Mouse (Mus musculus) olfactory bulb, adult 2 months (tissue): ENCODE results near the gene Dock2. TPM values are rescaled to one million over a fixed set of nuclear protein-coding genes. Genes with fewer than 3 reads are reported as not detected.

Experiments used
- H3K27ac ChIP-seq: fragments of 200-500 bp; 2 replicates; pipeline ENCODE4 v1.5.1; 2012; ENCODE audit warnings: low read depth, low read length; ENCODE audit not compliant: insufficient read depth
- H3K4me1 ChIP-seq: fragments of 200-500 bp; 2 replicates; pipeline ENCODE4 v1.6.1; 2012; ENCODE audit warnings: low read length; ENCODE audit not compliant: control insufficient read depth, insufficient read depth
- H3K4me3 ChIP-seq: fragments of 200-500 bp; 2 replicates; pipeline ENCODE4 v1.5.1; 2012; ENCODE audit warnings: mild to moderate bottlenecking, low read depth, low read length, moderate library complexity; ENCODE audit not compliant: insufficient read depth
- CTCF ChIP-seq: fragments of 200-500 bp; IDR thresholded peaks from 2 replicates; pipeline ENCODE4 v1.5.1; 2012; ENCODE audit warnings: low read depth, mild to moderate bottlenecking, low read length, moderate library complexity; ENCODE audit not compliant: insufficient read depth
- POLR2A ChIP-seq: fragments of 200-500 bp; IDR thresholded peaks from 2 replicates; pipeline ENCODE4 v1.6.1; 2012; ENCODE audit warnings: mild to moderate bottlenecking, low read depth, low read length, moderate library complexity; ENCODE audit not compliant: insufficient read depth
- WGBS: fragments of 180-500 bp; shearing (Covaris S2); methylation state at CpG from one replicate; pipeline ENCODE4 v1.1.7; 2018; 5-methylcytosine and 5-hydroxymethylcytosine counted together
- polyA plus RNA-seq: library from polyadenylated mRNA; stranded (reverse); fragments of >200 nt; gene quantifications from 2 replicates; pipeline ENCODE4 v1.2.4, GENCODE M21; 2012; ENCODE audit warnings: low replicate concordance; ENCODE audit not compliant: missing spikeins, insufficient read depth, insufficient read length

The Dock2 gene
- polyA plus RNA-seq, 1 experiment = not detected

DNA sequence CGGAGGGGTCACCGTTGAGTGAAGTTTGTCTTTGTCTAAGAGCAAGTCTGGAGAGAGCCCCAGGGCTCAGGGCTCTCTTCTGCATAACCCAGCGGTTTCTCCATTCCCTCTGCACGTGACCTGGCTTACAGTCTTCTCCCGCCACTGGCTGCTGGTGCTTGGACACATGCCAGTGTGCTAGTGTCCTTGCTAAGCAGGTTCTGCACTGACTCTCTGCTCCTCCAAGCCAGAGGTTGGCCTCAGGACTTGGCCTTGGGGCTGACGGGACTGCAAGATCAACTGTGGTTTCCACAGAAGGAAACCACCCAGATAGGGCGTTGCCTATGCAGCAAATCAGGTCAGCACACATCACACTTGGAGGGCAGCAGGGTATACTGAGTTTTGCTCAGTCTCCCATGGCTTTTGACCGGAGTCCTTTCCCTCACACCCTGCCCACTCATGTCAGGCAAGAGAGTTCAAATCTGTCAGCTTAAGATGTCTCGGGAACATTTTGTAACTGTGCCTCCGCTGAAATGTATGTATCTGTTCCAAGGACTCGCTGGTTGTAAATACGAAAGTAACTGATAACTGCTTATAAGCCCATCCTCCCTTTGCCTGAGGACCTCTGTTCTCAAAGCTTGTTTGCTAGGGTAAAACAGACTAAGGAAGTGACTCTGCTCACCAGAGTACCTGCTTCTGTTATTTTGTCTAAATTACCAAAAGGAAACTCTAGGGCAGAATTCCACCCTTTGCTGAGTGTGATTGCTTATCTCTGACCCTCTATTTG lies 12.3 kb downstream of the Dock2 start:
- Histone ChIP-seq H3K4me1 (peaks cover 5% of the 10 kb centered on the region; the same call in 1 of the 2 replicates), H3K27ac (no peak overlapping the region), H3K4me3 (no peak overlapping the region)
- WGBS = 78% methylated on average over 12 of the region's 12 CpGs
- no peak for TF ChIP-seq POLR2A
- TF ChIP-seq CTCF = no peak

DNA sequence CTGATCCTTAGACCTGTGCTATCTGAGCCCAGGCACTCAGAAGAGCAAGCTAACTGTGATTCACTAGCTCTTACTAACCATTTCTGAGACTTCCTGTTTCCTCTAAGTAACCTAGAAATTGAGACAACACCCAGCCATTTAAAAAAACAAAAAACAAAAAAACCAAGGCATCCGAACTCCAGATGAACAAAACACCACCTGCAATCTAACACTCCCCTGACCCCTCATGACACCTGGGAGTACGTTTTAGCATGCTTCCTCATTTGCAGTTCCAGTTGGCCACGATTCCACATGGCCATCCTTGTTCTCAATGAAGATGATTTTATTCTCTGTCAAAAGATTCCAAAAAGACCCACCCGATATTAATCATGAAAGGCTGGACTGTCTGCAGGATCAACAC lies 13.0 kb downstream of the Dock2 start:
- 0 out of 2 replicates have a peak, but pooled peaks cover 1% of the 10 kb centered on the region for H3K4me1 ChIP-seq
- WGBS = 76% methylated on average over 4 of the region's 4 CpGs
- TF ChIP-seq POLR2A = no peak
- H3K4me3 ChIP-seq = no peak overlapping the region
- no peak overlapping the region for H3K27ac ChIP-seq

DNA sequence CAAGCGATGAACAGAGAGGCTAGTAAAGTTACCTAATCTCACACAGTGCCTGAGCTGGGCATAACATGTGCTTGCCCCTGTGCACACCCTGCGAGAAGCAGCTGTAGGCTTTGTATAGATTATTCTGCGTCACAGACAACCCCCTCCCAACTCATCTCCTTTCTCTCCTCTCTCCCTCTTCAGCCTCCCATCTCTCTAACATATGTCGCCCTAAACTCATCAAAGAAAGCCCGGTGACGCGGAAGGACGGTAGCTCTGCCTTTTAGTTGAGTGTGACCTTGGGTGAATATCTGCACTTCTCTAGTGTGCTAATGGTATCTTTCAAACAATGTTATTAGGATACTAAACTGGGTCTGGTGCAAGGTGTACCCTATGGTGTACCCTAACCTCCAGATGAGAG lies 13.7 kb downstream of the Dock2 start:
- Histone ChIP-seq H3K27ac (no peak overlapping the region), H3K4me1 (no peaks in the 10 kb centered on the region), H3K4me3 (no peak overlapping the region)
- WGBS = 97% methylated on average over 8 of the region's 8 CpGs
- TF ChIP-seq POLR2A (no peak), CTCF (no peak)

DNA sequence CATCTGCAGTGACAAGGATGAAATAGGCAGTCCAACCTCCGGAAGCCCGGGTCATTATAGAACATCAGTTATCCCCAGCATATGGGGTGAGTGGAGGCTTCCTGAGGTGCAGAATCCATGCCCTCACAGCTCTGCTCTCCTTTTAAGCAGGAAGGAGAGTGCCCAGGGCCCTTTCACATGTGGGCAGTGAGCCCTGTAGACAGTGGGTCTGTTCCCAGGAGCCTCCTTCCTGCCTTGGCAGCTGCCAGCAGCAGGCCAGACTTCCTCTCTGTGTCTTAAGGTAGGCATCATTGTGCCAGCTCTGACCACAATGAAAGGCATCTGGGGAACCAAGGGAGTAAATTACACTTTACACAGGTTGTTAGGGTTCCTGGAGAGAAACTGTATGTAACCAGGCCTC lies 14.3 kb downstream of the Dock2 start:
- TF ChIP-seq CTCF (no peak), POLR2A (no peak)

DNA sequence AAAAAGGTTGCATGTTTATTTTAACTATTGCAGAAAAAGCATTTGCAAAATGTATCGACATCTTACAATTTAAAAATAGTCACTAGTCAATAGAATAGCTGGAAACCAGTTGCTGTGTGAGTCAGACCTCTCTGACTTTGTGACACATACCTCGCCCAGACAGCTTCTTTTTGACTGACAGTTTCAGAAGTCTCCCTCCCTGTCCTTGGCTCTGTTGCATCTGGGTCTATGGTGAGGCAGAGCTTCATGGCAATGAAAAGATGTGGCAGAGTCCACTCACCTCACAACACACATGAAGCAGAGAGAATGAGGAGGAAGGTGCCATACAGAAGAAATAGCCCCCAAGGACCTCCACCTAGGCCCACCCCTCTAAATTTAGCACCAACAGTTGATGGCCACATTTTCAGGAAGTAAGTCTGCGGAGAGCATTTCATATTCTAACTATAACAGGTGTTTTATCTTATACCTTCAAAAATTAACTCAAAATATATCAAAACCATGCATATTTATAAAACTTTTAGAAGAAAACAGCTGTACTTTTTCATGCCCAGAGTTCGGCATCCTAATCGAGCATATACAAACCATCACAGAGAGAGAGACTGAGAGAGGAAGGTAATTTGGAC lies 19.8 kb downstream of the Dock2 start:
- no peak overlapping the region for H3K27ac ChIP-seq
- 85% methylated on average over 5 of the region's 5 CpGs for WGBS
- no peak for TF ChIP-seq POLR2A
- no peak for TF ChIP-seq CTCF

More for the DNA sequence above, 14.3 kb downstream of the Dock2 start:
- Histone ChIP-seq H3K4me3 (no peak overlapping the region), H3K27ac (no peak overlapping the region), H3K4me1 (no peaks in the 10 kb centered on the region)
- 97% methylated on average over 2 of the region's 2 CpGs for WGBS

DNA sequence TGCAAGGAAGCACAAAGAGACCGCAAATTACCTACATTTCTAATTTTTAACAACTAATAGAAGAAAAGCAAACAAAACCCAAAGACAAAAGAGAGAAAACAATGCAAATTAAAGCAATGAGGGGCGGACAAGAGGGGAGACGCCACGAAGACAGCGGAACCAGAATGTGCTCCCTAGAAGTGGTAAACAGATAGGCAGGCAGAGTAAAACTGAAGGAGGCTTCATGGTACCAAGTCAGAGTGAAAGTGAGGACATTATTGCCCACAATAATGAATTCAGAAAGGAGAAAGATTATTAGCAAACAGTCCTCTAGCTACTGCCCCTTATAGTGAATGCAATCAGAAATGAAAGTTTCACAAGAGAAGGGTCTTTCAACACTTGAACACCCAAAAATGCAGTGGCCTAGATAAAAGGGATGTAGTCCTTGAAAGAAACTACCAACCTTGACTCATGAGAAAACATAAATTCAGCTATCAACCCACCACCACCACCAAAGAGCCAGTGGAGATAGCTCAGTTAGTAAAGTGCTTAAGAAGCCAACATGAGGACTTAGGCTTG lies 21.0 kb downstream of the Dock2 start:
- Histone ChIP-seq H3K4me1 (no peaks in the 10 kb centered on the region), H3K27ac (no peak overlapping the region), H3K4me3 (no peak overlapping the region)
- TF ChIP-seq CTCF = no peak
- TF ChIP-seq POLR2A = no peak
- WGBS = 81% methylated on average over 5 of the region's 5 CpGs

More for the DNA sequence above, 19.8 kb downstream of the Dock2 start:
- H3K4me3 ChIP-seq = no peak overlapping the region
- no peaks in the 10 kb centered on the region for H3K4me1 ChIP-seq

DNA sequence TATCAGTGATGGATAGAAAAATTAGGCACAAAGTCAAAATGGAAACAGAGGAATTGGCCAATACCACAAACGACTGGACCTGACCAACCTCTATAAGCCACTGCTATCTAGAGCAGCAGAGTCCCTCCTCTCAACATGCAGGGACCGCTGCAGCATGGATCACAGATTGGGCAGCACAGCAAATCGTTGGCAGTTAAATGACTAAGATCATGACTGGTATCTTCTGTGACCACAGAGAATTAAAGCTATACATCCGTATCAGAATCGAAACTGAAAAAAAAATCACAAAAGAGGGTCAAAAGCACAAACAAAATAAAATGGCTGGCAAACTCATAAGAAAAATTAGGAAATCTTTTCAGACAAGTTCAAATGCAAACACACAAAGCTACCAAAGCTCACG lies 21.6 kb downstream of the Dock2 start:
- Histone ChIP-seq H3K4me1 (no peaks in the 10 kb centered on the region), H3K4me3 (no peak overlapping the region), H3K27ac (no peak overlapping the region)
- TF ChIP-seq CTCF (no peak), POLR2A (no peak)
- WGBS = 86% methylated on average over 6 of the region's 6 CpGs

DNA sequence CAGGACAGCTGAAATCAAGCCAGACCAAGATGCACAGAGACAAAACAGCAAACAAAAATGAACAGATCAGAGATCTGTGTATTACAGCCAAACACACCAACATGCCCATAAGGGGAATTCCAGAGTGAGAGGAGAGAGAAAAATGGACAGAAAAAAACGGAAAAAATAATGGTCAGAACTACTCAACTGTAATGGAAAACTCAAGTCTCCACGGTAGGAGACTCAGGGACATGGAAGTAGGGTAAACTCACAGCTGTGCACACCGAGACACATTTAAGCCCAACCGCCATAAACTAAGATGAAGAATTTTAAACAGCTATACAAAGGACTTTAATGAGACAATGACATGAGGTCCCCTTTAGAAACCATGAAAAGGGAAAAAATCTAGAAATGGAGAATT lies 24.1 kb downstream of the Dock2 start:
- H3K27ac ChIP-seq = no peak overlapping the region
- WGBS = 79% methylated on average over 4 of the region's 4 CpGs
- no peaks in the 10 kb centered on the region for H3K4me1 ChIP-seq
- TF ChIP-seq CTCF (no peak), POLR2A (no peak)
- H3K4me3 ChIP-seq = no peak overlapping the region

DNA sequence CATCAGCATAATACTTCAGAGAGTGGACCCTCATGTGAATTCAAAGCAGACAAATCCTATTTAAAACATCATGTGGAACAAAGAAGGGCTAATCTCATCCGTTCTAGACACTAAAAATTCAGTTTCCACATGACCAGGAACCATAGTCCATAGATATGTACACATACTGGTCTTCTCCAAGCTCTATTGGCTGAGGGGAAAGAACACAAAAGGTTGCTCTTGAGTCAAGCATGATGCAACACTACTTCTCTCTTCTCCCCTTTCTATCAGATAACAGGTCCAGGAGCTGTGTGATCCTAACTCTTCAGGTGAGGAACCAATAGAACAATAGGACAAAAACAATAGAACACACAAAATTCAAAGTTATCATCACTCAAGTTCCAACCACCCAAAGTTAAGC lies 42.6 kb downstream of the Dock2 start:
- TF ChIP-seq POLR2A = no peak
- TF ChIP-seq CTCF = no peak
- Histone ChIP-seq H3K27ac (no peak overlapping the region), H3K4me3 (no peak overlapping the region), H3K4me1 (no peaks in the 10 kb centered on the region)
- WGBS = 63% methylated on average over 1 of the region's 1 CpGs
